Mouse (Mus musculus) megakaryocyte, embryonic 14.5 days (primary cell): ENCODE results near the gene Lurap1l.

Source experiments
- FLI1 ChIP-seq: IDR thresholded peaks from 2 replicates; pipeline ENCODE4 v1.6.1; 2012; ENCODE audit warnings: low read length, inconsistent platforms, mixed read lengths
- GATA1 ChIP-seq: IDR thresholded peaks from 3 replicates; pipeline ENCODE4 v1.6.1; 2012; ENCODE audit warnings: mixed read lengths, low read length, inconsistent platforms, borderline replicate concordance

DNA sequence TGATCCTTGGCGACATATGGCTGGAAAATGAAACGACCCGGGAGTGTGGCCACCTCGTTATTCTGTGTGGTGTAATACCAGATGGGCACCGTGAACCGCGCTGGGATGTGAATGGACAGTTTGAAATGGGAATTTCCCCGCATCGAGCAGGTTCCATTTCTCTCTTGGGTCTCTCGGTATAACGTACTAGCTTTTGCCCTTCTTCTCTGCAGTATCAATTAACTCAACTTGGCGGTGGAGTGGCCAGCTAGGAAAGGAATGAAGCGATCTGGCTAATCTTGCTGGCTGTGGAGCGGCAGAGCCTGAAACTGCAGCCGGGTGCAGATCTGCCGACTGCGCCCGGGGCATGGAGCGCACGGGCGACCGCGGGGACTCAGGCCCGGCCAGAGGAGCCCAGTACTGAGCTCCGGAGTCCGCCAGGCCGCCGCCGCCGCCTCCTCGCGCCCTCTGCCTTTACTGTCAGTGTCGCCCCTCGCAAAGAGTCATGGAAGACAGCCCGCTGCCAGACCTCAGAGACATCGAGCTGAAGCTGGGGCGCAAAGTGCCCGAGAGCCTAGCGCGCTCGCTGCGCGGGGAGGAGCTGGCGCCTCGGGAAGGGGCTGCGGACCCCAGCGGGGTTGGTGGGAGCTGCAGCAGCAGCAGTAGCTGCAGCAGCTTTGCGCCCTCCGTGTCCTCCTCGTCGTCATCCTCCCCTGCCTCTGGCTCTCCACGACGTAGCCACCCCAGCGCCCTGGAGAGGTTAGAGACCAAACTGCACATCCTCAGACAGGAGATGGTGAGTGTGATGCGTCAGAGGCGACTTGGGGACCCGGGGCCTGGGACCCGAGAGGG is 640 bp downstream of the Lurap1l start:
- TF ChIP-seq GATA1, result no peak
- TF ChIP-seq FLI1, result no peak
